Mouse (Mus musculus): Measurements from ENCODE around the gene Oas1d.
"Not testable (repeated sequence)": the region's sequence is repeated elsewhere in the genome, so short reads cannot be mapped to it uniquely, and the experiment has no call there.

The Oas1d gene

GRCm38 (mm10) chr5:120906791-120907733, 7.3 kb upstream of the Oas1d start, which contains the start of gene Oas1a:
Gene Oas1a (minus strand): TSS chr5:120907521.
- DNase-seq, result not testable (repeated sequence)

- DNase-seq, result no peak
These were observed 6.0 kb upstream of the Oas1d start for GRCm38 (mm10) chr5:120908196-120908920.

GRCm38 (mm10) chr5:120919156-120919935, 5.0 kb downstream of the Oas1d start:
- DNase-seq, result not testable (repeated sequence)

- DNase-seq, result no peak
These were observed 6.0 kb downstream of the Oas1d start for GRCm38 (mm10) chr5:120920296-120920695.

- no peak for DNase-seq
These were observed 9.6 kb downstream of the Oas1d start for GRCm38 (mm10) chr5:120923969-120924368.

GRCm38 (mm10) chr5:120924520-120924919, 10.2 kb downstream of the Oas1d start:
- DNase-seq, result not testable (repeated sequence)

GRCm38 (mm10) chr5:120926311-120926710, 12.0 kb downstream of the Oas1d start:
- not testable (repeated sequence) for DNase-seq

- peak; percentile 25 for DNase-seq
These were observed 12.7 kb downstream of the Oas1d start for GRCm38 (mm10) chr5:120927036-120927435.

- DNase-seq, result no peak
These were observed 19.6 kb downstream of the Oas1d start for GRCm38 (mm10) chr5:120933966-120934365.

GRCm38 (mm10) chr5:120937841-120938240, 23.5 kb downstream of the Oas1d start:
- DNase-seq, result no peak

GRCm38 (mm10) chr5:120938586-120938985, 24.2 kb downstream of the Oas1d start:
- DNase-seq, result peak; percentile 33

- DNase-seq, result no peak
These were observed 27.7 kb downstream of the Oas1d start for GRCm38 (mm10) chr5:120942076-120942475.

GRCm38 (mm10) chr5:120952242-120952770, 38.0 kb downstream of the Oas1d start:
- DNase-seq, result no peak

- DNase-seq, result peak; percentile 71
These were observed 39.6 kb downstream of the Oas1d start for GRCm38 (mm10) chr5:120953974-120954373.

GRCm38 (mm10) chr5:120961004-120961403, 46.7 kb downstream of the Oas1d start:
- DNase-seq, result no peak

- DNase-seq, result no peak
These were observed 51.8 kb downstream of the Oas1d start for GRCm38 (mm10) chr5:120966156-120966555.

GRCm38 (mm10) chr5:120966894-120967293, 52.6 kb downstream of the Oas1d start:
- no peak for DNase-seq

GRCm38 (mm10) chr5:120967355-120968133, 53.2 kb downstream of the Oas1d start:
- no peak for DNase-seq

GRCm38 (mm10) chr5:120968134-120968532, 53.8 kb downstream of the Oas1d start:
- DNase-seq, result no peak

- no peak for DNase-seq
These were observed 54.5 kb downstream of the Oas1d start for GRCm38 (mm10) chr5:120968799-120969198.

- peak; percentile 73 for DNase-seq
These were observed 55.4 kb downstream of the Oas1d start for GRCm38 (mm10) chr5:120969703-120970102.

Data from retina, postnatal 1 day (tissue).